Mouse (Mus musculus) heart, adult 8-10 months (tissue): ENCODE measurements around the gene Tigd4. TPM values are rescaled to one million over a fixed set of nuclear protein-coding genes. Genes with fewer than 3 reads are reported as not detected.
A peak's percentile ranks its signal among the peaks of the same experiment; 100 is the strongest.

Source experiments
- DNase-seq: peaks from one replicate; pipeline ENCODE4 v3.0.0; 2022; ENCODE audit warnings: low spot score
- total RNA-seq, 4 experiments: library from RNA; stranded (reverse); gene quantifications; 2 replicates each; pipeline ENCODE4 v1.2.4; 2022

The Tigd4 gene
- total RNA-seq, 4 experiments from 2014 or later, result 0.09 to 0.11 TPM; not detected in 2

- no peak for DNase-seq
Measured at GRCm38 (mm10) chr3:84610183-84610710, 16.9 kb downstream of the Tigd4 start.

GRCm38 (mm10) chr3:84615050-84615855 is 21.9 kb downstream of the Tigd4 start:
- DNase-seq, result peak; percentile 21

- no peak for DNase-seq
Measured at GRCm38 (mm10) chr3:84615856-84616225, 22.5 kb downstream of the Tigd4 start.

- DNase-seq, result no peak
Measured at GRCm38 (mm10) chr3:84618627-84619026, 25.3 kb downstream of the Tigd4 start.

GRCm38 (mm10) chr3:84619056-84619455 is 25.7 kb downstream of the Tigd4 start:
- DNase-seq, result no peak

GRCm38 (mm10) chr3:84619725-84620124 is 26.4 kb downstream of the Tigd4 start:
- no peak for DNase-seq

- DNase-seq, result no peak
Measured at GRCm38 (mm10) chr3:84622026-84622425, 28.7 kb downstream of the Tigd4 start.

GRCm38 (mm10) chr3:84631586-84631985 is 38.2 kb downstream of the Tigd4 start:
- no peak for DNase-seq

- no peak for DNase-seq
Measured at GRCm38 (mm10) chr3:84637095-84637494, 43.7 kb downstream of the Tigd4 start.

GRCm38 (mm10) chr3:84637890-84638578 is 44.7 kb downstream of the Tigd4 start:
- DNase-seq, result no peak

- DNase-seq, result no peak
Measured at GRCm38 (mm10) chr3:84638858-84639257, 45.5 kb downstream of the Tigd4 start.

GRCm38 (mm10) chr3:84639767-84640500 is 46.6 kb downstream of the Tigd4 start:
- DNase-seq, result no peak

- DNase-seq, result no peak
Measured at GRCm38 (mm10) chr3:84640536-84640935, 47.2 kb downstream of the Tigd4 start.

GRCm38 (mm10) chr3:84641391-84641790 is 48.0 kb downstream of the Tigd4 start:
- DNase-seq, result no peak

GRCm38 (mm10) chr3:84642942-84643341 is 49.6 kb downstream of the Tigd4 start:
- no peak for DNase-seq

- DNase-seq, result no peak
Measured at GRCm38 (mm10) chr3:84645156-84646006, 52.0 kb downstream of the Tigd4 start.

GRCm38 (mm10) chr3:84646007-84646290 is 52.6 kb downstream of the Tigd4 start:
- DNase-seq, result no peak

- no peak for DNase-seq
Measured at GRCm38 (mm10) chr3:84646331-84646845, 53.0 kb downstream of the Tigd4 start.
